ENCODE assay signal across 10 mouse cellular contexts in genomic region chr16:4831650-4832419, GRCm38 (mm10). TPM values are rescaled to one million over a fixed set of nuclear protein-coding genes. Genes with fewer than 3 reads are reported as not detected.
DNase-seq lines count a peak whose midpoint lies in the region; ATAC-seq and TF ChIP-seq lines count a peak whose summit lies in the region.
"Had no signal": no experiment of that assay in that cellular context is flagged by ENCODE, and none has a peak within 500 bp of the region (broad histone marks: within the 10 kb centered on the region; RNA-seq: fewer than 3 reads in every experiment).

No protein-coding gene starts in this region.

- no peaks in the 10 kb centered on the region for H3K9me3 ChIP-seq in liver, embryonic 11.5 days (ENCODE audit: control insufficient read depth, low read length)
- no peaks in the 10 kb centered on the region for H3K9me3 ChIP-seq in stomach, embryonic 14.5 days (ENCODE audit: control insufficient read depth, low read depth, low read length)

- intact Hi-C loops in heart, postnatal 36 days (cut with DNase I), result no loop called here

- no peak for TF ChIP-seq POLR2A in brain, embryonic 14.5 days (IDR thresholded peaks at IDR 0.05; ENCODE audit: borderline replicate concordance, extremely low read depth, insufficient read depth, insufficient read length, poor library complexity, severe bottlenecking)

- H3K4me1 ChIP-seq in liver, embryonic 11.5 days (replicated peaks; ENCODE audit: control insufficient read depth, insufficient read depth, low read length), result peaks cover 7% of the 10 kb centered on the region; the same call in 1 of the 2 replicates
- no peaks in the 10 kb centered on the region for H3K4me1 ChIP-seq in stomach, embryonic 14.5 days (ENCODE audit: control insufficient read depth, insufficient read depth, low read length)

- H3K27me3 ChIP-seq in liver, embryonic 11.5 days (replicated peaks; ENCODE audit: control insufficient read depth, insufficient read depth, low read length), result no peaks in the 10 kb centered on the region
- H3K27me3 ChIP-seq in stomach, embryonic 14.5 days (ENCODE audit: control insufficient read depth, insufficient read depth, low read length), result no peaks in the 10 kb centered on the region

- H3K36me3 ChIP-seq in liver, embryonic 11.5 days (ENCODE audit: control insufficient read depth, insufficient read depth, low read length), result no peaks in the 10 kb centered on the region
- no peaks in the 10 kb centered on the region for H3K36me3 ChIP-seq in stomach, embryonic 14.5 days (ENCODE audit: control insufficient read depth, insufficient read depth, low read length)

- ATAC-seq in liver, embryonic 11.5 days (replicated peaks; ENCODE audit: low FRiP score), result peak; percentile 53; the same call in 1 of the 2 replicates
- ATAC-seq in stomach, embryonic 14.5 days (ENCODE audit: insufficient number of reproducible peaks, insufficient read depth, low FRiP score, low read depth), result peak; percentile 63
- ATAC-seq: activated CD4-positive, CD25-positive, alpha-beta regulatory T cell, adult 4 months had no signal

- WGBS in liver, embryonic 11.5 days, result 61% methylated on average over 15 of the region's 15 CpGs
- 54% methylated on average over 15 of the region's 15 CpGs for WGBS in stomach, embryonic 14.5 days

- peak; percentile 41 to 66 for DNase-seq in left cerebral cortex, adult 18-20 months (ENCODE audit: low spot score in 2 of 2)
- DNase-seq in left cerebral cortex, adult 11 months (ENCODE audit: low spot score), result no peak
- DNase-seq in brain, embryonic 14.5 days (ENCODE audit: low read depth), result peak; percentile 5
- DNase-seq in liver, embryonic 11.5 days (ENCODE audit: low spot score), result no peak
- no peak for DNase-seq in heart, postnatal 36 days
- DNase-seq in retina, embryonic 14.5 days (ENCODE audit: low spot score), result no peak

- H3K4me2 ChIP-seq in liver, embryonic 11.5 days, result peak overlapping the region; percentile 35; the same call in 1 of the 2 replicates
- H3K4me2 ChIP-seq in stomach, embryonic 14.5 days (replicated peaks; ENCODE audit: low read depth, low read length), result no peak overlapping the region

- H3K4me3 ChIP-seq in liver, embryonic 11.5 days (ENCODE audit: low read depth, low read length), result no peak overlapping the region
- H3K4me3 ChIP-seq in stomach, embryonic 14.5 days (ENCODE audit: low read depth, low read length), result no peak overlapping the region
- H3K4me3 ChIP-seq: myocyte had no signal

- no peak for TF ChIP-seq CTCF in brain, embryonic 14.5 days (IDR thresholded peaks at IDR 0.05; ENCODE audit: borderline replicate concordance, extremely low read depth, insufficient read depth, insufficient read length)

- H3K27ac ChIP-seq in liver, embryonic 11.5 days (ENCODE audit: low read depth, low read length), result no peak overlapping the region
- H3K27ac ChIP-seq in stomach, embryonic 14.5 days (ENCODE audit: low read length), result no peak overlapping the region

- H3K9ac ChIP-seq in liver, embryonic 11.5 days (ENCODE audit: low read depth, low read length), result no peak overlapping the region
- no peak overlapping the region for H3K9ac ChIP-seq in stomach, embryonic 14.5 days (replicated peaks; ENCODE audit: low read depth, low read length)

RNA-seq across cellular contexts. Expression of gene 4930562C15Rik, which starts 3.4 kb away (rescaled TPM):
- total RNA-seq in left cerebral cortex, adult 18-20 months (2021), result not detected
- polyA plus RNA-seq in brain, embryonic 14.5 days (2012; rRNA removed), result not detected in 2 replicates
- polyA plus RNA-seq in liver, embryonic 11.5 days (2014; fragmentation: Nextera tagmentation; extraction: Ambion mirVana), result 0.19 and 0.33 TPM in 2 replicates
- polyA plus RNA-seq in stomach, embryonic 14.5 days (2014; fragmentation: Nextera tagmentation; extraction: Ambion mirVana), result 1.3 and 1.5 TPM in 2 replicates
- total RNA-seq in heart, postnatal 36 days (2021), result not detected
- total RNA-seq: layer of hippocampus, adult 8-10 months had no signal

RNA-seq across cellular contexts. Expression of gene Cdip1, which starts 41.7 kb away (rescaled TPM):
- 100 to 1,000 TPM; 211 to 212 TPM for total RNA-seq in left cerebral cortex, adult 18-20 months (2021)
- 91.1 and 116 TPM in 2 replicates for polyA plus RNA-seq in brain, embryonic 14.5 days (2012; rRNA removed)
- polyA plus RNA-seq in liver, embryonic 11.5 days (2014; fragmentation: Nextera tagmentation; extraction: Ambion mirVana), result 49.4 and 49.8 TPM in 2 replicates
- 83.6 and 87.0 TPM in 2 replicates for polyA plus RNA-seq in stomach, embryonic 14.5 days (2014; fragmentation: Nextera tagmentation; extraction: Ambion mirVana)
- total RNA-seq in heart, postnatal 36 days (2021), result 10 to 100 TPM; 59.0 to 66.1 TPM

RNA-seq across cellular contexts. Expression of gene Ubald1, which starts 48.3 kb away (rescaled TPM):
- total RNA-seq in left cerebral cortex, adult 18-20 months (2021), result 10 to 100 TPM; 86.5 to 95.6 TPM
- 25.7 and 46.5 TPM in 2 replicates for polyA plus RNA-seq in brain, embryonic 14.5 days (2012; rRNA removed)
- polyA plus RNA-seq in liver, embryonic 11.5 days (2014; fragmentation: Nextera tagmentation; extraction: Ambion mirVana), result 26.4 and 29.9 TPM in 2 replicates
- polyA plus RNA-seq in stomach, embryonic 14.5 days (2014; fragmentation: Nextera tagmentation; extraction: Ambion mirVana), result 41.4 and 46.1 TPM in 2 replicates
- total RNA-seq in heart, postnatal 36 days (2021), result 10 to 100 TPM; 20.0 to 21.6 TPM

RNA-seq across cellular contexts. Expression of gene Mgrn1, which starts 54.2 kb away (rescaled TPM):
- 100 to 1,000 TPM; 213 to 223 TPM for total RNA-seq in left cerebral cortex, adult 18-20 months (2021)
- polyA plus RNA-seq in brain, embryonic 14.5 days (2012; rRNA removed), result 152 and 169 TPM in 2 replicates
- polyA plus RNA-seq in liver, embryonic 11.5 days (2014; fragmentation: Nextera tagmentation; extraction: Ambion mirVana), result 50.5 and 52.5 TPM in 2 replicates
- 85.4 and 91.4 TPM in 2 replicates for polyA plus RNA-seq in stomach, embryonic 14.5 days (2014; fragmentation: Nextera tagmentation; extraction: Ambion mirVana)
- 100 to 1,000 TPM; 154 to 155 TPM for total RNA-seq in heart, postnatal 36 days (2021)

Comparison
In these comparisons a context has a peak if more than half of its experiments do, and no peak if none do; other contexts are left out.
1. DNase-seq: peak in left cerebral cortex, adult 18-20 months (2 of 2) and brain, embryonic 14.5 days (single experiment); none in left cerebral cortex, adult 11 months (single experiment), liver, embryonic 11.5 days (single experiment), heart, postnatal 36 days (0 of 2) and retina, embryonic 14.5 days (single experiment).